Mouse (Mus musculus): Measurements from ENCODE around the gene Pmf1.
A peak's percentile ranks its signal among the peaks of the same experiment; 100 is the strongest.
"Not testable (repeated sequence)": the region's sequence is repeated elsewhere in the genome, so short reads cannot be mapped to it uniquely, and the experiment has no call there.

Gene Pmf1

GRCm38 (mm10) chr3:88393776-88394375, 16.3 kb downstream of the Pmf1 start:
- no peak for DNase-seq

DNA sequence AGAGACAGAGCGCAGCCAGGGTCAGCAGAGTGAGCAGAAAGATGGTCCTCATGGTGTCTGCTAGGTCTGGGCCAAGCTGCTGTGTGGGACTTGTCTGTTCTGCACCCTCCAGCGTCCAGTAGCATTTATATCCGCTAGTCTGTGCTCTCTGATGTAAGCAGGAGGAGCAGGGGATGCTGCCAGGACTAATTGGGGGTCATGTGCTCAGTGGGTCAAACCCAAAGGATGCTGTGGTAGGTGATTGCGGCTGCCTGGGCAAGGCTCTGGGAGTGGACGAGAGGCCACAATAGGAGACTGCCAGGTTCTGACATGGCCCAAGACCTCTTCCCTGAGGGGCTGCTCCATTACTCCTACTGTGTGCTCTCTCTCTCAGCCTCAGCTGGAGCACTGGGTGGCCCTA, 25.8 kb downstream of the Pmf1 start, which contains the start of gene Bglap:
Bglap (minus strand) TSS at position 101 of the 400 bp plus-strand sequence.
- DNase-seq: no peak

- DNase-seq: not testable (repeated sequence)
Observed at GRCm38 (mm10) chr3:88382383-88382782, 27.7 kb downstream of the Pmf1 start.

- DNase-seq: not testable (repeated sequence)
Observed at GRCm38 (mm10) chr3:88381389-88382315, 28.5 kb downstream of the Pmf1 start.

- DNase-seq: not testable (repeated sequence)
Observed at GRCm38 (mm10) chr3:88378599-88378998, 31.5 kb downstream of the Pmf1 start, which contains the start of gene Bglap2. TSS of gene Bglap2 (minus strand) at chr3:88378699.

- not testable (repeated sequence) for DNase-seq
Observed at GRCm38 (mm10) chr3:88376644-88377043, 33.5 kb downstream of the Pmf1 start.

DNA sequence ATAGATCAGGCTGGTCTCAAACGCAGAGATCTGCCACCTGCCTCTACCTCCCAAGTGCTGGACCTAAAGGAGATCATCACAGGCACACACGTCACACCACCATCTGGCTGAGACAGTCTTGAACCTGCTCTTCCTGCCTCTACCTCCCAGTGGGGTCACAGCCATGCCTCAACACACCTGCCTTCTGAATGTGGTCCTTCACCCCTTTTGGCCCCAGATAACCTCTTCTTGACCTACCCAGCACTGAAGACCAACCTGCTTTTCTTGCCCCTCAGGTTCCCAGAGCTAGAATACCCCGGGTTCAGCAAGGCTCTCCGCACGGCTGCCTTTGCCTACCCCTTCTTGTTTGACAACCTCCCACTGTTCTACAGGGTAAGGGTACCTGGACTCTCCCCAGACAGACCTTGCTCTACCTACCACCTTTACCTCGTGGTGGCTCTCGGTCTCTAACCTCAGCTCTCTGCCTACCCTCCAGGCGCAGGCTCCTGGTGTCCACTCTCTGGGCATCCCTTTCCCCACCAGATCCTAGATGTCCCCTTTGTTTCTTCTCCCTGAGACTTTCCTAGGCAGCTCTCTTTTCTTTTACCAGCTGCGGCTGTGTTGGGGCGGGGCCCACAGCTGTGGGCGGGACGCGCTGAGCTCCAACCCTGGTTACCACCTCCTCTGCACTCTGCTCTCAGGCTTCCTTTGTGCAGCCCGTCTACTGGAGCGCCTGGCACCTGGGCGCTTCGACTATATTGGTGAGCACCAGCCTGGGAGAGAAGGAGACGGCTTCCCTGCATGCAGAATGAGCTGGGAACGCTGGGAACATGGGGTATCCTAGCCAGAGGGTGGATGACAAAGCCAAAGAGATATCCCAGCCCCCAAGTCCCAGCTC, 34.1 kb downstream of the Pmf1 start:
- not testable (repeated sequence) for DNase-seq

DNA sequence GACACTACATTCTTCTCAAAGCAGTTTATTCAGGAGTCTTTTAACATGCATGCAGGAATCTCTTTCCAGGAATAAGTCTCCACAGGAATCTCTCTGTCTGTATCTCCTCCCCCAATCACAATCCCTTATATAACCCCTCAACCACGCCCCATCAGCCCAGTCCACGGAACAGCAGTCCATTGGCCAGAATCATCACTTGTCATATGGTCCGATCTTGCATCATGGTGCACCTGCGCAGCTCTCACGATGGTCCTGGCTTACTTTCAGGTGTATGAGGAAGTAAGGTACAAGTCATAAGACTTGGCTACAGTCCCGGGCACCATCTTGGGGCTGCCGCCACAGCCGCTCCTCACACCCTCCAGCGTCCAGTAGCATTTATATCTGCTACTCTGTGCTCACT, 37.5 kb downstream of the Pmf1 start, which contains the start of gene Bglap3:
Bglap3 (minus strand) TSS at position 101 of the 400 bp plus-strand sequence.
- DNase-seq: not testable (repeated sequence)

DNA sequence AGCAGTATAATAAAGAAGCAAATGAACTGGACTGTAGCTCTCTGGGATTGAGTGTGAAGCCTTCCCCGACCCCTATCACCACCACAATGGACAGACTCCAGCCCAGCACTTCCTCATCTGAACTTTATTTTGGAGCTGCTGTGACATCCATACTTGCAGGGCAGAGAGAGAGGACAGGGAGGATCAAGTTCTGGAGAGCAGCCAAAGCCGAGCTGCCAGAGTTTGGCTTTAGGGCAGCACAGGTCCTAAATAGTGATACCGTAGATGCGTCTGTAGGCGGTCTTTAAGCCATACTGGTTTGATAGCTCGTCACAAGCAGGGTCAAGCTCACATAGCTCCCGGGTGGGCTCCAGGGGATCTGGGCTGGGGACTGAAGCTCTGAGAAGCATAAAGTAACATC, 41.6 kb downstream of the Pmf1 start:
- not testable (repeated sequence) for DNase-seq

DNA sequence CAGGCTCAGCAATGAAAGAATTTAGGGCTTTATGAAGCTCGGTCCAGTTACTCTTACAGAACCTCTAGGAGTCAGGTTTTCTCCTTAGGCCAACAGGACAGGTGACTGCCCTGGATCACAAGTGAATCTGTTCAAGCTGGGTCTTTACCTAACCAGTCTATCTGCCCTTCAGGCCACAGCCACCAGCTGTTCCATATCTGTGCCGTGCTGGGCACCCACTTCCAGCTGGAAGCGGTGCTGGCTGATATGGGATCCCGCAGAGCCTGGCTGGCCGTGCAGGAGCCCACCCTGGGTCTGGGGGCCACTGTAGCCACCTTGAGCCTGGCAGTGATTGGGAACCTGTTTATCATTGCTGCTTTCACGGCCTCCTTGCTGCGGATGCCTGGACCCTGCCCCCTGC, 42.6 kb downstream of the Pmf1 start:
- not testable (repeated sequence) for DNase-seq

- DNase-seq: not testable (repeated sequence)
Observed at GRCm38 (mm10) chr3:88366830-88367428, 43.2 kb downstream of the Pmf1 start.

GRCm38 (mm10) chr3:88365705-88366361, 44.3 kb downstream of the Pmf1 start:
- DNase-seq: no peak

- no peak for DNase-seq
Observed at GRCm38 (mm10) chr3:88364337-88364736, 45.8 kb downstream of the Pmf1 start, which contains the start of gene Paqr6. TSS of gene Paqr6 (plus strand) at chr3:88364584.

DNA sequence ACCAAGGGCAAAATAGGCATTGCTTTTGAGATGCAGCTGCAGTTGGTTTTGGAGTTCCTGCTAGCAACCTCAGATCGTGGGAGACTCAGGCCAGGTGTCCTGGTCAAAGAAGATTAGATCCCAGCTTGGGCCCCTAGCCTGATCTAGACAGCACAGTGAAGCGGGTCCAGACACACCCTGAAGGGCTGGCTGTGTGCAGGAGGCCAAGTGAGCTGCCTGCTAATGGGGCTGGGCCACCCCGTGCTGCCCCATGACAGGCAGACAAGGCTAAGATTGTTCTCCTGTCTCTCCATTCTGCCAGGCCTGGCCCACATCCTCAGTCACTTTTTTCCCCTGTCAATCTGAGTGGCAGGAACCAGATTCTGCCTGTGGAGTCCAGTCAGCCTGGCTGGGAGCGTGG, 46.4 kb downstream of the Pmf1 start:
- DNase-seq: no peak

- no peak for DNase-seq
Observed at GRCm38 (mm10) chr3:88361612-88362313, 48.4 kb downstream of the Pmf1 start.

- no peak for DNase-seq
Observed at GRCm38 (mm10) chr3:88361096-88361495, 49.0 kb downstream of the Pmf1 start.

GRCm38 (mm10) chr3:88359989-88360388, 50.1 kb downstream of the Pmf1 start:
- no peak for DNase-seq

- no peak for DNase-seq
Observed at GRCm38 (mm10) chr3:88359584-88359983, 50.5 kb downstream of the Pmf1 start.

DNA sequence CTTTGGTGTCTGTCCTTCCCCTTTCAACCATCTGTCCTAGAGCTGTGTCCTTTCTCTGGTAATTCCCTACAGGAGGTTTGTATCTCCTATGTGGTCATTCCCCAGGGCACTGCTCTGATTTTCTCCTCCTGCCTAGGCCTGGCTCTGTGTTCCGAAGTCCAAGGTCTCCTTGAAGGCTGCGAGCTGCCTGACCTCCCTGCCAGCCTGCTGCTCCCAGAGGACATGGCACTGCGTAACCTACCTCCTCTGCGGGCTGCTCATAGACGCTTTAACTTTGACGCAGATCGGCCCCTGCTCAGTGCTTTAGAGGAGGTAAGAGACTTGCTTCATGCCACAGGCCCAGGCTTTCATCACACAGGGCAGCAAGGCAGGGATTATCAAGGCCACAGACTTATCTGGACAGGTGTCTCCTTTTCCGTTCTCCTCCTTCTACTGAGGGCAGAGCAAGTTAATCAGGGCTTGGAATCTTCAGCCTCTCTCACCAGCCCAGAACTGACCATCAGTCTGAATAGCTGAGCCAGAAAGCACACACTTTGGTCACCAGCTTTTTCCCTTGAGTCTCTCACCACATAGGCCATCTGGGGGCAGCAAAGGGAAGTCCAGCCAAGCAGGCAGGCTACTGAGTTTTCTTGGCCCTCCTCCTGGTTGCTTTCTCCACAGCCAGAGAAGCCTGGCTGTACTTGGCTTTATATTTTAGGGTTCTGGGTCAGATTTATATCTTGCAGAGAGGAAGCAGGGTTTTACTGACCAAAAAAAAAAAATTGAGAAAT, 55.5 kb downstream of the Pmf1 start:
- no peak for DNase-seq

DNA sequence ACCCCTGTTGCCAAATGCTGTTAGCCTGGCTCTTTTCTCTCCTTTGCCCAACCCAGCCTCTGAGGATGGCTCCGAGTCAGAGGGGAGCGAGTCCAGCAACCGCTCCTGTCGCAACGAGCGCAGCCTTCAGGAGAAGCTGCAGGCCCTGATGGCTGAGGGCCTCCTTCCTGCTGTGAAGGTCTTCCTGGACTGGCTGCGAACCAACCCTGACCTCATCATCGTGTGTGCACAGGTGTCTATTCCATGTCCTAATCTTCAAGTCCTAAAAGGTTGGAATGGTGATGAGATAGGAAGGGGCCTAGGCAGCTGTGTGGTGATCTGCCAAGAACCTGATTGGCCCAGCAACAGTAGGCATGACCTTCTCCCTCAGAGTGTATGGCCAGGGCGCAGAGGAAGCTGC, 57.2 kb downstream of the Pmf1 start:
- peak; percentile 53 for DNase-seq

Measured in cerebellum, adult 8-10 months (tissue).